Mouse (Mus musculus): Measurements from ENCODE around the gene Clca3a1. TPM values are rescaled to one million over a fixed set of nuclear protein-coding genes. Genes with fewer than 3 reads are reported as not detected.

The Clca3a1 gene
- polyA plus RNA-seq, 1 experiment, result 0.12 TPM

GRCm38 (mm10) chr3:144698790-144699433, 61.9 kb downstream of the Clca3a1 start:
- no peak for TF ChIP-seq MAX (IDR thresholded peaks at IDR 0.05)
- no peak overlapping the region for H3ac ChIP-seq (ENCODE audit: control insufficient read depth, insufficient read length, low read depth)
- peaks cover 23% of the 10 kb centered on the region for H3K79me2 ChIP-seq (ENCODE audit: control insufficient read depth, insufficient read depth)
- no peaks in the 10 kb centered on the region for H3K27me3 ChIP-seq (ENCODE audit: control insufficient read depth, insufficient read depth, insufficient read length)
- no peak overlapping the region for H3K4me3 ChIP-seq (ENCODE audit: insufficient read depth, poor library complexity, severe bottlenecking)
- H3K36me3 ChIP-seq (ENCODE audit: control insufficient read depth, insufficient read depth), result peaks cover 99% of the 10 kb centered on the region
- peaks cover 4% of the 10 kb centered on the region for H3K79me3 ChIP-seq (ENCODE audit: low read depth)

- Histone ChIP-seq H3K27me3 (ENCODE audit: control insufficient read depth, insufficient read depth, insufficient read length) (no peaks in the 10 kb centered on the region), H3K4me3 (ENCODE audit: insufficient read depth, poor library complexity, severe bottlenecking) (no peak overlapping the region), H3K36me3 (ENCODE audit: control insufficient read depth, insufficient read depth) (peaks cover 99% of the 10 kb centered on the region), H3ac (ENCODE audit: control insufficient read depth, insufficient read length, low read depth) (no peak overlapping the region), H3K79me2 (ENCODE audit: control insufficient read depth, insufficient read depth) (peaks cover 23% of the 10 kb centered on the region), H3K79me3 (ENCODE audit: low read depth) (peaks cover 4% of the 10 kb centered on the region)
- TF ChIP-seq USF1 (IDR thresholded peaks at IDR 0.05; ENCODE audit: low read depth), result no peak
- no peak for TF ChIP-seq FOSL1 (IDR thresholded peaks at IDR 0.05; ENCODE audit: insufficient read depth, low read length, poor library complexity, severe bottlenecking)
- no peak for TF ChIP-seq MYOD1 (IDR thresholded peaks at IDR 0.05; ENCODE audit: control insufficient read depth, insufficient read length, low read depth)
- TF ChIP-seq CEBPB (IDR thresholded peaks at IDR 0.05; ENCODE audit: low read depth), result no peak
Measured at GRCm38 (mm10) chr3:144697942-144698341, 62.8 kb downstream of the Clca3a1 start.

GRCm38 (mm10) chr3:144697154-144697553, 63.6 kb downstream of the Clca3a1 start:
- H3ac ChIP-seq (ENCODE audit: control insufficient read depth, insufficient read length, low read depth), result no peak overlapping the region
- peaks cover 4% of the 10 kb centered on the region for H3K79me3 ChIP-seq (ENCODE audit: low read depth)
- H3K36me3 ChIP-seq (ENCODE audit: control insufficient read depth, insufficient read depth), result peaks cover 98% of the 10 kb centered on the region
- H3K4me3 ChIP-seq (ENCODE audit: insufficient read depth, poor library complexity, severe bottlenecking), result no peak overlapping the region
- H3K79me2 ChIP-seq (ENCODE audit: control insufficient read depth, insufficient read depth), result peaks cover 21% of the 10 kb centered on the region
- no peaks in the 10 kb centered on the region for H3K27me3 ChIP-seq (ENCODE audit: control insufficient read depth, insufficient read depth, insufficient read length)
- no peak for TF ChIP-seq MAX (IDR thresholded peaks at IDR 0.05)
- TF ChIP-seq CTCF (IDR thresholded peaks at IDR 0.05; ENCODE audit: control insufficient read depth, insufficient read depth, insufficient read length), result no peak
- no peak for TF ChIP-seq CEBPB (IDR thresholded peaks at IDR 0.05; ENCODE audit: low read depth)
- TF ChIP-seq MYOG (IDR thresholded peaks at IDR 0.05; ENCODE audit: control insufficient read depth, extremely low read depth, insufficient read length), result no peak
- no peak for TF ChIP-seq MYOD1 (IDR thresholded peaks at IDR 0.05; ENCODE audit: control insufficient read depth, insufficient read length, low read depth)
- no peak for TF ChIP-seq USF1 (IDR thresholded peaks at IDR 0.05; ENCODE audit: low read depth)
- no peak for TF ChIP-seq FOSL1 (IDR thresholded peaks at IDR 0.05; ENCODE audit: insufficient read depth, low read length, poor library complexity, severe bottlenecking)

- no peak for TF ChIP-seq USF1 (IDR thresholded peaks at IDR 0.05; ENCODE audit: low read depth)
- no peak for TF ChIP-seq CTCF (IDR thresholded peaks at IDR 0.05; ENCODE audit: control insufficient read depth, insufficient read depth, insufficient read length)
- no peak for TF ChIP-seq FOSL1 (IDR thresholded peaks at IDR 0.05; ENCODE audit: insufficient read depth, low read length, poor library complexity, severe bottlenecking)
- TF ChIP-seq MYOD1 (IDR thresholded peaks at IDR 0.05; ENCODE audit: control insufficient read depth, insufficient read length, low read depth), result no peak
- TF ChIP-seq MAX (IDR thresholded peaks at IDR 0.05), result no peak
- no peak for TF ChIP-seq MYOG (IDR thresholded peaks at IDR 0.05; ENCODE audit: control insufficient read depth, extremely low read depth, insufficient read length)
- no peak for TF ChIP-seq CEBPB (IDR thresholded peaks at IDR 0.05; ENCODE audit: low read depth)
- H3K36me3 ChIP-seq (ENCODE audit: control insufficient read depth, insufficient read depth), result peaks cover 98% of the 10 kb centered on the region
- H3ac ChIP-seq (ENCODE audit: control insufficient read depth, insufficient read length, low read depth), result no peak overlapping the region
- H3K79me2 ChIP-seq (ENCODE audit: control insufficient read depth, insufficient read depth), result peaks cover 13% of the 10 kb centered on the region
- no peak overlapping the region for H3K4me3 ChIP-seq (ENCODE audit: insufficient read depth, poor library complexity, severe bottlenecking)
- peaks cover 1% of the 10 kb centered on the region for H3K79me3 ChIP-seq (ENCODE audit: low read depth)
- no peaks in the 10 kb centered on the region for H3K27me3 ChIP-seq (ENCODE audit: control insufficient read depth, insufficient read depth, insufficient read length)
Measured at GRCm38 (mm10) chr3:144694941-144695340, 65.8 kb downstream of the Clca3a1 start.

- peaks cover 97% of the 10 kb centered on the region for H3K36me3 ChIP-seq (ENCODE audit: control insufficient read depth, insufficient read depth)
- no peak for TF ChIP-seq FOSL1 (IDR thresholded peaks at IDR 0.05; ENCODE audit: insufficient read depth, low read length, poor library complexity, severe bottlenecking)
Measured at GRCm38 (mm10) chr3:144694040-144694439, 66.7 kb downstream of the Clca3a1 start.

GRCm38 (mm10) chr3:144692052-144692451, 68.7 kb downstream of the Clca3a1 start:
- H3K36me3 ChIP-seq (ENCODE audit: control insufficient read depth, insufficient read depth), result peaks cover 97% of the 10 kb centered on the region
- no peaks in the 10 kb centered on the region for H3K27me3 ChIP-seq (ENCODE audit: control insufficient read depth, insufficient read depth, insufficient read length)
- no peak for TF ChIP-seq MYOD1 (IDR thresholded peaks at IDR 0.05; ENCODE audit: control insufficient read depth, insufficient read length, low read depth)
- TF ChIP-seq CEBPB (IDR thresholded peaks at IDR 0.05; ENCODE audit: low read depth), result no peak
- no peak for TF ChIP-seq USF1 (IDR thresholded peaks at IDR 0.05; ENCODE audit: low read depth)
- no peak for TF ChIP-seq CTCF (IDR thresholded peaks at IDR 0.05; ENCODE audit: control insufficient read depth, insufficient read depth, insufficient read length)
- H3K4me3 ChIP-seq (ENCODE audit: insufficient read depth, poor library complexity, severe bottlenecking), result no peak overlapping the region
- H3ac ChIP-seq (ENCODE audit: control insufficient read depth, insufficient read length, low read depth), result no peak overlapping the region
- no peaks in the 10 kb centered on the region for H3K79me3 ChIP-seq (ENCODE audit: low read depth)
- no peaks in the 10 kb centered on the region for H3K79me2 ChIP-seq (ENCODE audit: control insufficient read depth, insufficient read depth)

More at GRCm38 (mm10) chr3:144694040-144694439, 66.7 kb downstream of the Clca3a1 start:
- H3K79me2 ChIP-seq (ENCODE audit: control insufficient read depth, insufficient read depth), result peaks cover 7% of the 10 kb centered on the region
- no peaks in the 10 kb centered on the region for H3K79me3 ChIP-seq (ENCODE audit: low read depth)
- H3ac ChIP-seq (ENCODE audit: control insufficient read depth, insufficient read length, low read depth), result no peak overlapping the region
- no peaks in the 10 kb centered on the region for H3K27me3 ChIP-seq (ENCODE audit: control insufficient read depth, insufficient read depth, insufficient read length)
- H3K4me3 ChIP-seq (ENCODE audit: insufficient read depth, poor library complexity, severe bottlenecking), result no peak overlapping the region
